Mouse (Mus musculus): ENCODE measurements around the gene Map3k14. TPM values are rescaled to one million over a fixed set of nuclear protein-coding genes. Genes with fewer than 3 reads are reported as not detected.
A peak's percentile ranks its signal among the peaks of the same experiment; 100 is the strongest.
"Not testable (repeated sequence)": the region's sequence is repeated elsewhere in the genome, so short reads cannot be mapped to it uniquely, and the experiment has no call there.

Gene Map3k14
- total RNA-seq, 2 experiments from 2014 or later = 2.7 to 3.4 TPM

GRCm38 (mm10) chr11:103246081-103246730 lies 21.1 kb downstream of the Map3k14 start:
- DNase-seq = peak; percentile 62

- DNase-seq = no peak
Measured at GRCm38 (mm10) chr11:103244856-103245255, 22.4 kb downstream of the Map3k14 start.

- DNase-seq = peak; percentile 62
Measured at GRCm38 (mm10) chr11:103240740-103241139, 26.5 kb downstream of the Map3k14 start.

GRCm38 (mm10) chr11:103237757-103238156 lies 29.5 kb downstream of the Map3k14 start:
- DNase-seq = no peak

GRCm38 (mm10) chr11:103236903-103237302 lies 30.4 kb downstream of the Map3k14 start:
- DNase-seq = no peak

GRCm38 (mm10) chr11:103236431-103236830 lies 30.8 kb downstream of the Map3k14 start:
- DNase-seq = no peak

- peak; percentile 60 for DNase-seq
Measured at GRCm38 (mm10) chr11:103235702-103236101, 31.6 kb downstream of the Map3k14 start.

- DNase-seq = no peak
Measured at GRCm38 (mm10) chr11:103234447-103234846, 32.8 kb downstream of the Map3k14 start.

GRCm38 (mm10) chr11:103232966-103233365 lies 34.3 kb downstream of the Map3k14 start:
- DNase-seq = peak; percentile 91

- DNase-seq = no peak
Measured at GRCm38 (mm10) chr11:103231367-103231766, 35.9 kb downstream of the Map3k14 start.

- DNase-seq = peak; percentile 34
Measured at GRCm38 (mm10) chr11:103230626-103231025, 36.6 kb downstream of the Map3k14 start.

GRCm38 (mm10) chr11:103229608-103230007 lies 37.7 kb downstream of the Map3k14 start:
- no peak for DNase-seq

GRCm38 (mm10) chr11:103223951-103224456 lies 43.3 kb downstream of the Map3k14 start:
- no peak for DNase-seq

GRCm38 (mm10) chr11:103223444-103223843 lies 43.8 kb downstream of the Map3k14 start:
- DNase-seq = no peak

- not testable (repeated sequence) for DNase-seq
Measured at GRCm38 (mm10) chr11:103222718-103223117, 44.6 kb downstream of the Map3k14 start.

- no peak for DNase-seq
Measured at GRCm38 (mm10) chr11:103221437-103221836, 45.8 kb downstream of the Map3k14 start.

- peak; percentile 37 for DNase-seq
Measured at GRCm38 (mm10) chr11:103219995-103220394, 47.3 kb downstream of the Map3k14 start.

- DNase-seq = no peak
Measured at GRCm38 (mm10) chr11:103219259-103219658, 48.0 kb downstream of the Map3k14 start.

GRCm38 (mm10) chr11:103218517-103218901 lies 48.8 kb downstream of the Map3k14 start:
- DNase-seq = no peak

- DNase-seq = peak; percentile 63
Measured at GRCm38 (mm10) chr11:103217790-103218516, 49.3 kb downstream of the Map3k14 start, which contains the start of gene Spata32. Gene Spata32 (minus strand): TSS chr11:103218432.

GRCm38 (mm10) chr11:103215355-103215754 lies 51.9 kb downstream of the Map3k14 start:
- DNase-seq = no peak

- no peak for DNase-seq
Measured at GRCm38 (mm10) chr11:103213712-103214111, 53.6 kb downstream of the Map3k14 start.

- no peak for DNase-seq
Measured at GRCm38 (mm10) chr11:103210291-103210690, 57.0 kb downstream of the Map3k14 start.

- DNase-seq = no peak
Measured at GRCm38 (mm10) chr11:103208458-103208857, 58.8 kb downstream of the Map3k14 start, which contains the start of gene 1700023F06Rik. Gene 1700023F06Rik (minus strand): TSS chr11:103208558.

All from heart, postnatal 4 days (tissue).